Mouse (Mus musculus) ES-E14 (cell line): ENCODE results near the gene Tmem160.

Experiments
- CHD2 ChIP-seq: IDR thresholded peaks from 2 replicates; pipeline ENCODE4 v1.6.1; 2014; ENCODE audit warnings: mild to moderate bottlenecking, low read depth, low read length, inconsistent platforms
- HCFC1 ChIP-seq: IDR thresholded peaks from 2 replicates; pipeline ENCODE4 v1.6.1; 2012; ENCODE audit warnings: low read length, inconsistent platforms, borderline replicate concordance; ENCODE audit not compliant: insufficient read depth
- MAFK ChIP-seq: IDR thresholded peaks from 2 replicates; pipeline ENCODE4 v1.6.1; 2014; ENCODE audit warnings: mild to moderate bottlenecking, low read depth, low read length, inconsistent platforms; ENCODE audit not compliant: insufficient read depth
- ZC3H11A ChIP-seq: IDR thresholded peaks from 2 replicates; pipeline ENCODE4 v1.6.1; 2012; ENCODE audit warnings: low read depth, mild to moderate bottlenecking, inconsistent platforms, low read length, borderline replicate concordance

DNA sequence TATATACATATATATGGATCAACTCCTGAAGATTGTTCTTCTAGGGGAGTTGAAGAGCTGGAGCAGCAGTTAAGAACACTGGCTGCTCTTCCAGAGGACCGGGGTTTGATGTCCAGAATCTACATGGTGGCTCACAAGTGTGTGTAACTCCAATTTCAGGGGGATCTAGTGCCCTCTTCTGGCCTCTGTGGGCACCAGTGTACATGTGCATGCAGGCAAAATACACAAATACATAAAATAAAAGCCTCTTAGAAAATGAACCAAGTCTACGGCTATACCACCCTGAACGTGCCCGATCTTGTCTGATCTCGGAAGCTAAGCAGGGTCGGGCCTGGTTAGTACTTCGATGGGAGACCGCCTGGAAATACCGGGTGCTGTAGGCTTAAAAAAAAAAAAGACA, 19.0 kb downstream of the Tmem160 start:
- no peak for TF ChIP-seq CHD2
- TF ChIP-seq ZC3H11A = no peak
- no peak for TF ChIP-seq MAFK
- TF ChIP-seq HCFC1 = no peak
